12 mouse cellular contexts compared by ENCODE assay signal in genomic region chr16:32512921-32513320, GRCm38 (mm10). TPM values are rescaled to one million over a fixed set of nuclear protein-coding genes. Genes with fewer than 3 reads are reported as not detected.
DNase-seq lines count a peak whose midpoint lies in the region; ATAC-seq and TF ChIP-seq lines count a peak whose summit lies in the region.
"Had no signal": no experiment of that assay in that cellular context is flagged by ENCODE, and none has a peak within 500 bp of the region (broad histone marks: within the 10 kb centered on the region; RNA-seq: fewer than 3 reads in every experiment).

No protein-coding gene starts in this region.

- no peaks in the 10 kb centered on the region for H3K36me3 ChIP-seq in forebrain, embryonic 12.5 days (replicated peaks)
- no peaks in the 10 kb centered on the region for H3K36me3 ChIP-seq in forebrain, embryonic 13.5 days (ENCODE audit: poor library complexity, severe bottlenecking)
- no peaks in the 10 kb centered on the region for H3K36me3 ChIP-seq in lung, embryonic 16.5 days (ENCODE audit: control insufficient read depth, insufficient read depth, low read length)
- H3K36me3 ChIP-seq in hindbrain, embryonic 16.5 days (ENCODE audit: control insufficient read depth, insufficient read depth, low read length), result no peaks in the 10 kb centered on the region
- H3K36me3 ChIP-seq in stomach, embryonic 14.5 days (ENCODE audit: control insufficient read depth, insufficient read depth, low read length), result no peaks in the 10 kb centered on the region
- H3K36me3 ChIP-seq: neural tube, embryonic 13.5 days had no signal

- no peak for DNase-seq in lung, adult 2 months
- DNase-seq in layer of hippocampus, adult 9-11 months, result no peak
- DNase-seq: heart, postnatal 4 days; thymus, adult 2 months had no signal

- no peak overlapping the region for H3K4me2 ChIP-seq in forebrain, embryonic 12.5 days
- H3K4me2 ChIP-seq in forebrain, embryonic 13.5 days, result no peak overlapping the region
- no peak overlapping the region for H3K4me2 ChIP-seq in lung, embryonic 16.5 days (ENCODE audit: low read depth, low read length)
- H3K4me2 ChIP-seq in hindbrain, embryonic 16.5 days (ENCODE audit: low read length), result no peak overlapping the region
- H3K4me2 ChIP-seq in stomach, embryonic 14.5 days (replicated peaks; ENCODE audit: low read depth, low read length), result no peak overlapping the region
- H3K4me2 ChIP-seq: neural tube, embryonic 13.5 days had no signal

- no peak for ATAC-seq in forebrain, embryonic 12.5 days (ENCODE audit: low FRiP score)
- ATAC-seq in forebrain, embryonic 13.5 days, result no peak
- ATAC-seq in lung, embryonic 16.5 days (ENCODE audit: low read depth), result no peak
- ATAC-seq in hindbrain, embryonic 16.5 days, result no peak
- ATAC-seq in stomach, embryonic 14.5 days (ENCODE audit: insufficient number of reproducible peaks, insufficient read depth, low FRiP score, low read depth), result no peak
- ATAC-seq in megakaryocyte, adult 5-6 weeks (ENCODE audit: poor library complexity, severe bottlenecking), result no peak

- H3K27me3 ChIP-seq in forebrain, embryonic 12.5 days, result no peaks in the 10 kb centered on the region
- H3K27me3 ChIP-seq in forebrain, embryonic 13.5 days, result no peaks in the 10 kb centered on the region
- H3K27me3 ChIP-seq in lung, embryonic 16.5 days (ENCODE audit: control insufficient read depth, insufficient read depth, low read depth, low read length), result no peaks in the 10 kb centered on the region
- no peaks in the 10 kb centered on the region for H3K27me3 ChIP-seq in hindbrain, embryonic 16.5 days (replicated peaks; ENCODE audit: control insufficient read depth, insufficient read depth, low read length)
- no peaks in the 10 kb centered on the region for H3K27me3 ChIP-seq in stomach, embryonic 14.5 days (ENCODE audit: control insufficient read depth, insufficient read depth, low read length)
- H3K27me3 ChIP-seq: neural tube, embryonic 13.5 days had no signal

- no peaks in the 10 kb centered on the region for H3K9me3 ChIP-seq in forebrain, embryonic 12.5 days
- no peaks in the 10 kb centered on the region for H3K9me3 ChIP-seq in forebrain, embryonic 13.5 days (replicated peaks)
- H3K9me3 ChIP-seq in lung, embryonic 16.5 days (ENCODE audit: control insufficient read depth, low read length), result no peaks in the 10 kb centered on the region
- no peaks in the 10 kb centered on the region for H3K9me3 ChIP-seq in hindbrain, embryonic 16.5 days (ENCODE audit: control insufficient read depth, low read length)
- H3K9me3 ChIP-seq in stomach, embryonic 14.5 days (ENCODE audit: control insufficient read depth, low read depth, low read length), result no peaks in the 10 kb centered on the region
- H3K9me3 ChIP-seq: neural tube, embryonic 13.5 days had no signal

- H3K9ac ChIP-seq in forebrain, embryonic 12.5 days, result no peak overlapping the region
- H3K9ac ChIP-seq in forebrain, embryonic 13.5 days, result no peak overlapping the region
- no peak overlapping the region; the same call in 1 of the 2 replicates for H3K9ac ChIP-seq in lung, embryonic 16.5 days (ENCODE audit: low read length)
- H3K9ac ChIP-seq in hindbrain, embryonic 16.5 days (ENCODE audit: low read depth, low read length), result no peak overlapping the region
- H3K9ac ChIP-seq in stomach, embryonic 14.5 days (replicated peaks; ENCODE audit: low read depth, low read length), result no peak overlapping the region
- H3K9ac ChIP-seq: neural tube, embryonic 13.5 days had no signal

- H3K27ac ChIP-seq in forebrain, embryonic 12.5 days, result 0 out of 2 replicates have a peak overlapping the region, but pooled peaks have one; percentile 6
- H3K27ac ChIP-seq in forebrain, embryonic 13.5 days, result no peak overlapping the region; the same call in 1 of the 2 replicates
- H3K27ac ChIP-seq in lung, embryonic 16.5 days (ENCODE audit: low read length), result peak overlapping the region; percentile 61
- 0 out of 2 replicates have a peak overlapping the region, but pooled peaks have one; percentile 31 for H3K27ac ChIP-seq in hindbrain, embryonic 16.5 days (ENCODE audit: low read depth, low read length)
- peak overlapping the region; percentile 53; the same call in 1 of the 2 replicates for H3K27ac ChIP-seq in stomach, embryonic 14.5 days (ENCODE audit: low read length)
- H3K27ac ChIP-seq: macrophage; neural tube, embryonic 13.5 days had no signal

- H3K4me1 ChIP-seq in forebrain, embryonic 12.5 days, result peaks cover 33% of the 10 kb centered on the region
- peaks cover 28% of the 10 kb centered on the region for H3K4me1 ChIP-seq in forebrain, embryonic 13.5 days
- H3K4me1 ChIP-seq in lung, embryonic 16.5 days (replicated peaks; ENCODE audit: control insufficient read depth, insufficient read depth, low read length), result peaks cover 36% of the 10 kb centered on the region
- H3K4me1 ChIP-seq in lung, adult 2 months (ENCODE audit: control insufficient read depth, insufficient read depth, low read length), result no peaks in the 10 kb centered on the region; the same call in 1 of the 2 replicates
- H3K4me1 ChIP-seq in hindbrain, embryonic 16.5 days (ENCODE audit: control insufficient read depth, insufficient read depth, low read depth, low read length), result peaks cover 22% of the 10 kb centered on the region
- H3K4me1 ChIP-seq in stomach, embryonic 14.5 days (ENCODE audit: control insufficient read depth, insufficient read depth, low read length), result peaks cover 14% of the 10 kb centered on the region; the same call in 1 of the 2 replicates

- TF ChIP-seq POLR2A in lung, adult 2 months (IDR thresholded peaks at IDR 0.05; ENCODE audit: borderline replicate concordance, extremely low read depth, low read depth, low read length), result no peak

- TF ChIP-seq CTCF in lung, adult 2 months (IDR thresholded peaks at IDR 0.05; ENCODE audit: insufficient read depth, low read length), result no peak

- WGBS in forebrain, embryonic 12.5 days, result 74% methylated on average over 3 of the region's 3 CpGs
- 81% methylated on average over 3 of the region's 3 CpGs for WGBS in forebrain, embryonic 13.5 days
- WGBS in lung, embryonic 16.5 days, result 33% methylated on average over 3 of the region's 3 CpGs
- WGBS in lung, adult 2 months, result 50% methylated on average over 3 of the region's 3 CpGs
- WGBS in hindbrain, embryonic 16.5 days, result 85% methylated on average over 3 of the region's 3 CpGs
- 61% methylated on average over 3 of the region's 3 CpGs for WGBS in stomach, embryonic 14.5 days

- H3K4me3 ChIP-seq in forebrain, embryonic 12.5 days (replicated peaks), result no peak overlapping the region
- H3K4me3 ChIP-seq in forebrain, embryonic 13.5 days, result no peak overlapping the region
- no peak overlapping the region for H3K4me3 ChIP-seq in lung, embryonic 16.5 days (ENCODE audit: low read length)
- H3K4me3 ChIP-seq in lung, adult 2 months (replicated peaks; ENCODE audit: extremely low read depth, low read depth, low read length), result no peak overlapping the region
- H3K4me3 ChIP-seq in hindbrain, embryonic 16.5 days (ENCODE audit: low read length), result no peak overlapping the region
- H3K4me3 ChIP-seq in stomach, embryonic 14.5 days (ENCODE audit: low read depth, low read length), result no peak overlapping the region
- H3K4me3 ChIP-seq: neural tube, embryonic 13.5 days had no signal

RNA-seq across cellular contexts. Expression of gene Zdhhc19, which starts 16.9 kb away (rescaled TPM):
- not detected in 2 replicates for polyA plus RNA-seq in forebrain, embryonic 12.5 days (2016; fragmentation: Nextera tagmentation; extraction: Ambion mirVana)
- not detected in 2 replicates for polyA plus RNA-seq in forebrain, embryonic 13.5 days (2015; fragmentation: Nextera tagmentation; extraction: Ambion mirVana)
- not detected in 2 replicates for polyA plus RNA-seq in lung, embryonic 16.5 days (2015; fragmentation: Nextera tagmentation; extraction: Ambion mirVana)
- polyA plus RNA-seq in lung, adult 2 months (2012; rRNA removed), result not detected in 2 replicates
- polyA plus RNA-seq in hindbrain, embryonic 16.5 days (2015; fragmentation: Nextera tagmentation; extraction: Ambion mirVana), result not detected in 2 replicates
- polyA plus RNA-seq in stomach, embryonic 14.5 days (2014; fragmentation: Nextera tagmentation; extraction: Ambion mirVana), result not detected in 2 replicates
- 0.33 TPM in 1 of 2 replicates, not detected in the other for total RNA-seq in megakaryocyte, adult 5-6 weeks (2015)
- total RNA-seq in megakaryocyte, adult 5-6 weeks (2017), result not detected in 2 replicates
- polyA plus RNA-seq: macrophage; neural tube, embryonic 13.5 days; thymus, adult 2 months had no signal

RNA-seq across cellular contexts. Expression of gene Slc51a, which starts 25.2 kb away (rescaled TPM):
- polyA plus RNA-seq in forebrain, embryonic 12.5 days (2016; fragmentation: Nextera tagmentation; extraction: Ambion mirVana), result 0.27 and 0.40 TPM in 2 replicates
- 0.25 and 0.49 TPM in 2 replicates for polyA plus RNA-seq in forebrain, embryonic 13.5 days (2015; fragmentation: Nextera tagmentation; extraction: Ambion mirVana)
- 0.28 and 0.55 TPM in 2 replicates for polyA plus RNA-seq in lung, embryonic 16.5 days (2015; fragmentation: Nextera tagmentation; extraction: Ambion mirVana)
- polyA plus RNA-seq in lung, adult 2 months (2012; rRNA removed), result 0.11 and 0.17 TPM in 2 replicates
- polyA plus RNA-seq in hindbrain, embryonic 16.5 days (2015; fragmentation: Nextera tagmentation; extraction: Ambion mirVana), result 0.19 TPM in 1 of 2 replicates, not detected in the other
- 1.9 and 2.7 TPM in 2 replicates for polyA plus RNA-seq in stomach, embryonic 14.5 days (2014; fragmentation: Nextera tagmentation; extraction: Ambion mirVana)
- not detected in 2 replicates for total RNA-seq in megakaryocyte, adult 5-6 weeks (2015)
- 0.94 TPM in 1 of 2 replicates, not detected in the other for total RNA-seq in megakaryocyte, adult 5-6 weeks (2017)
- polyA plus RNA-seq: neural tube, embryonic 13.5 days had no signal
